Mouse (Mus musculus): Measurements from ENCODE around the gene Dnajb12. TPM values are rescaled to one million over a fixed set of nuclear protein-coding genes. Genes with fewer than 3 reads are reported as not detected.
"Not testable (repeated sequence)": the region's sequence is repeated elsewhere in the genome, so short reads cannot be mapped to it uniquely, and the experiment has no call there.

The Dnajb12 gene
- polyA plus RNA-seq, 1 experiment from 2014 or later, result 28.7 TPM

DNA sequence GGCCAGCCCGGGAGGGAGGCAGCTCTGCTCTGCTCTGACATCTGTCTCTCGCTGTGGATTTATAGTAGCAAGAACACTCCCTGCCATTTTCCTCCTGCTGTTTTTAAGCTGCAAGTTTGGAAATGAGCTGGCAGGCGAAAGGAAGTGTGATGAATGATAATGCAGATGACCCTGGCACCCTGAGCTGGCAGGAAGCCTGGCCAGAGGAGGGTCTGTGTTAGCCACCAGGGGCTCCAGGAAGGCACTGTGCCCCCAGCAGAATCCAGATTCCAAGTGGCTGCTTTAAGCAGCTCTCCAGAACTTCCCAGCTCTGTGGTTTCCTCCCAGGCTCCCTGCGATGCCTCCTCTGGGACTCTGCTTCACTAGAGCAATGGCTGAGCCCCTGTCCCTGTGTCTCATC, 15.7 kb upstream of the Dnajb12 start:
- Histone ChIP-seq H3K9me3 (ENCODE audit: control insufficient read depth, low read length) (no peaks in the 10 kb centered on the region), H3K4me3 (ENCODE audit: low read depth, low read length) (no peak overlapping the region), H3K27me3 (replicated peaks; ENCODE audit: control insufficient read depth, insufficient read depth, low read length) (no peaks in the 10 kb centered on the region), H3K4me1 (ENCODE audit: control insufficient read depth, insufficient read depth, low read length) (no peaks in the 10 kb centered on the region), H3K9ac (ENCODE audit: low read depth, low read length) (no peak overlapping the region), H3K27ac (replicated peaks; ENCODE audit: low read depth, low read length) (no peak overlapping the region), H3K36me3 (ENCODE audit: control insufficient read depth, insufficient read depth, low read length) (peaks cover 8% of the 10 kb centered on the region; the same call in 1 of the 2 replicates), H3K4me2 (ENCODE audit: low read depth, low read length) (no peak overlapping the region)
- ATAC-seq (ENCODE audit: low read depth), result no peak
- 52% methylated on average over 4 of the region's 4 CpGs for WGBS
- DNase-seq (ENCODE audit: low spot score), result no peak

GRCm38 (mm10) chr10:59864232-59864875, 15.0 kb upstream of the Dnajb12 start:
- 82% methylated on average over 19 of the region's 19 CpGs for WGBS
- Histone ChIP-seq H3K9ac (ENCODE audit: low read depth, low read length) (no peak overlapping the region), H3K4me2 (ENCODE audit: low read depth, low read length) (no peak overlapping the region), H3K4me1 (ENCODE audit: control insufficient read depth, insufficient read depth, low read length) (no peaks in the 10 kb centered on the region), H3K27ac (replicated peaks; ENCODE audit: low read depth, low read length) (no peak overlapping the region), H3K4me3 (ENCODE audit: low read depth, low read length) (no peak overlapping the region), H3K27me3 (replicated peaks; ENCODE audit: control insufficient read depth, insufficient read depth, low read length) (no peaks in the 10 kb centered on the region), H3K36me3 (ENCODE audit: control insufficient read depth, insufficient read depth, low read length) (peaks cover 8% of the 10 kb centered on the region; the same call in 1 of the 2 replicates), H3K9me3 (ENCODE audit: control insufficient read depth, low read length) (no peaks in the 10 kb centered on the region)
- ATAC-seq (ENCODE audit: low read depth) (no peak), DNase-seq (ENCODE audit: low spot score) (no peak)

DNA sequence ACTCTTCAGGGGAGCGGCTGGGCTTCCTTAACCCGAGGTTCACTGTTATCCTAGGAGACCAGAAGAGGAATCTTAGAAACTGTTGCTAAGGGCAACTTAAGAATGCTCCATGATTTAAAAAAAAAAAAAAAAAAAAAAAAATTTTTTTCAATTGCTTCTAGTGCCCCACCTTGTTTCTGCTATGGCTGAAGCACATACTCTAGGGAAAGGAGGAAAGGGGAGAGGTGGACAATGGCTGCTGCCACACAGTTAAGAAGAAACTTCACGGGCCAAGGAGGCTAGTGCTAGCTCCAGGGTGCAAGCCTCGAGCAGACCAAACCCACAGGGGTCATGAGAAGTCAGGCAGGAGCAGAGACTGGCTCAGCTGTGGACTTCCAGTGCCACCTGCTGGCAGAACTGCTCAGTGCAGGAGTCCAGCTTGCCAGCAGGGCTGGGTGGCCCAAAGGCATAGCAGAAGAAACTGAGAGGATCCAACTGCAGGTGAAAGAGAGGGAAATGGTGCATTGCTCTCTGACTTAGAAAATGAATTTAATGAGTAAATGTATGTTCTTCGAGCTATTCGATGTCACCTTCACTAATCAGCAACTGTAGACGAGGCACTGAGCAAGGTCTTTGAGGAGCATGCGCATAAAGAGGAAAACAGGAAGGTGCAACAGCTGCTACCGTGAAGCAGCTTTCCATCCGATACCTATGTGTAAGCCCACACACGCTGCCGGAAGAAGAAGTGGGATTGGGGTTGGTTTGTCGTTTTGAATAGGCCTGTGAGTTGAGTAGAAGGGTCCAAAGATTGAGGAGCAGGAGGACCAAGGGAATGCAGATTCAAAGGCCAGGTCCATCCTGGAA, 14.3 kb upstream of the Dnajb12 start:
- H3K4me3 ChIP-seq (ENCODE audit: low read depth, low read length), result no peak overlapping the region
- H3K36me3 ChIP-seq (ENCODE audit: control insufficient read depth, insufficient read depth, low read length), result peaks cover 8% of the 10 kb centered on the region; the same call in 1 of the 2 replicates
- WGBS, result 33% methylated on average over 13 of the region's 13 CpGs
- H3K27me3 ChIP-seq (replicated peaks; ENCODE audit: control insufficient read depth, insufficient read depth, low read length), result no peaks in the 10 kb centered on the region
- no peaks in the 10 kb centered on the region for H3K4me1 ChIP-seq (ENCODE audit: control insufficient read depth, insufficient read depth, low read length)
- H3K4me2 ChIP-seq (ENCODE audit: low read depth, low read length), result no peak overlapping the region
- DNase-seq (ENCODE audit: low spot score) (peak; percentile 72), ATAC-seq (ENCODE audit: low read depth) (peak; percentile 77; the same call in 1 of the 2 replicates)
- no peak overlapping the region for H3K9ac ChIP-seq (ENCODE audit: low read depth, low read length)
- no peaks in the 10 kb centered on the region for H3K9me3 ChIP-seq (ENCODE audit: control insufficient read depth, low read length)
- H3K27ac ChIP-seq (replicated peaks; ENCODE audit: low read depth, low read length), result no peak overlapping the region

- no peak overlapping the region for H3K9ac ChIP-seq (ENCODE audit: low read depth, low read length)
- peaks cover 8% of the 10 kb centered on the region; the same call in 1 of the 2 replicates for H3K36me3 ChIP-seq (ENCODE audit: control insufficient read depth, insufficient read depth, low read length)
- no peaks in the 10 kb centered on the region for H3K27me3 ChIP-seq (replicated peaks; ENCODE audit: control insufficient read depth, insufficient read depth, low read length)
- no peaks in the 10 kb centered on the region for H3K9me3 ChIP-seq (ENCODE audit: control insufficient read depth, low read length)
- no peaks in the 10 kb centered on the region for H3K4me1 ChIP-seq (ENCODE audit: control insufficient read depth, insufficient read depth, low read length)
- DNase-seq (ENCODE audit: low spot score) (no peak), ATAC-seq (ENCODE audit: low read depth) (no peak)
- no peak overlapping the region for H3K4me2 ChIP-seq (ENCODE audit: low read depth, low read length)
- H3K4me3 ChIP-seq (ENCODE audit: low read depth, low read length), result no peak overlapping the region
- H3K27ac ChIP-seq (replicated peaks; ENCODE audit: low read depth, low read length), result no peak overlapping the region
- WGBS, result 52% methylated on average over 11 of the region's 11 CpGs
These were observed 11.1 kb upstream of the Dnajb12 start for GRCm38 (mm10) chr10:59868266-59868665.

DNA sequence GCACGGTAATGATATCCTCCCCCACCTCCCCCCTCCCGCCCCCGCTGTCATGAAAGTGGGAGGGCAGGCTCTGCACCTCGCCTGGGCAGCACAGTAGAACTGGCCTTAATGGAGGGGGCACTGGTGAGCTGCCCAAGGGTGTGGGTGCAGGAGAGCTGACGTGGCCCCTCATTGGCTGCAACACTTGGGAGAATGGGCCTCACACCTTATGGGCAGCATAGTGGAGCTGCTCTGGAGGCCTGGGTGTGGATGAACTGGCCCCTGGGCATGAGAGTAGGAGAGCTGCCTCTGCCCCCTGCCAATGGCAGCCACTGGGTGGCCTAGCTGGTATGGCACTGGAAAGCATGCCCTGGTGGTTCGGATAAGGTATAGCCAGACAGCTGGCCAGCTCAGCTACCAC, 9.3 kb upstream of the Dnajb12 start:
- no peaks in the 10 kb centered on the region for H3K9me3 ChIP-seq (ENCODE audit: control insufficient read depth, low read length)

GRCm38 (mm10) chr10:59872651-59873050, 6.7 kb upstream of the Dnajb12 start:
- DNase-seq (ENCODE audit: low spot score); H3K36me3 ChIP-seq (ENCODE audit: control insufficient read depth, insufficient read depth, low read length); ATAC-seq (ENCODE audit: low read depth); H3K4me2 ChIP-seq (ENCODE audit: low read depth, low read length); H3K27ac ChIP-seq (replicated peaks; ENCODE audit: low read depth, low read length); H3K4me3 ChIP-seq (ENCODE audit: low read depth, low read length); H3K27me3 ChIP-seq (replicated peaks; ENCODE audit: control insufficient read depth, insufficient read depth, low read length); H3K9ac ChIP-seq (ENCODE audit: low read depth, low read length); H3K9me3 ChIP-seq (ENCODE audit: control insufficient read depth, low read length); H3K4me1 ChIP-seq (ENCODE audit: control insufficient read depth, insufficient read depth, low read length): not testable (repeated sequence)
- WGBS, result 88% methylated on average over 4 of the region's 4 CpGs

More for the DNA sequence above, 9.3 kb upstream of the Dnajb12 start:
- no peaks in the 10 kb centered on the region for H3K4me1 ChIP-seq (ENCODE audit: control insufficient read depth, insufficient read depth, low read length)
- WGBS, result 93% methylated on average over 2 of the region's 6 CpGs
- no peaks in the 10 kb centered on the region for H3K36me3 ChIP-seq (ENCODE audit: control insufficient read depth, insufficient read depth, low read length)
- no peak overlapping the region for H3K9ac ChIP-seq (ENCODE audit: low read depth, low read length)
- ATAC-seq (ENCODE audit: low read depth) (no peak; the same call in 1 of the 2 replicates), DNase-seq (ENCODE audit: low spot score) (no peak)
- no peak overlapping the region for H3K4me2 ChIP-seq (ENCODE audit: low read depth, low read length)
- H3K4me3 ChIP-seq (ENCODE audit: low read depth, low read length), result no peak overlapping the region
- H3K27ac ChIP-seq (replicated peaks; ENCODE audit: low read depth, low read length), result no peak overlapping the region
- H3K27me3 ChIP-seq (replicated peaks; ENCODE audit: control insufficient read depth, insufficient read depth, low read length), result no peaks in the 10 kb centered on the region

DNA sequence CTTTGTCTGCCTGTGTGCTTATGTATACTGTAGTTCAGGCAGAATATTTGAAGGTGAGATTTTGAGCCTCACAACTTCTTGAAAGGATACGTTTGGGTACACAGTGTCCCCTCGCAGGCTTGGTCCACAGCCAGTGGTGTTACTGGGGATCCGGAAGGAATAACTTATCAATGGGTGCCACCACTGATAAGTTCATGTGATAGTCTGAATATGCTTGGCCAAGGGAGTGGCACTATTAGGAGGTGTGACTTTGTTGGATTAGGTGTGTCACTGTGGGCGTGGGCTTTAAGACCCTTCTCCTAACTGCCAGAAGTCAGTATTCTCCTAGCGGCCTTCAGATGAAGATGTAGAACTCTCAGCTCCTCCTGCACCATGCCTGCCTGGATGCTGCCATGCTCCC, 6.2 kb upstream of the Dnajb12 start:
- no peaks in the 10 kb centered on the region for H3K4me1 ChIP-seq (ENCODE audit: control insufficient read depth, insufficient read depth, low read length)
- H3K36me3 ChIP-seq (ENCODE audit: control insufficient read depth, insufficient read depth, low read length), result no peaks in the 10 kb centered on the region
- no peak overlapping the region for H3K4me2 ChIP-seq (ENCODE audit: low read depth, low read length)
- H3K27ac ChIP-seq (replicated peaks; ENCODE audit: low read depth, low read length), result no peak overlapping the region
- H3K9ac ChIP-seq (ENCODE audit: low read depth, low read length), result no peak overlapping the region
- H3K4me3 ChIP-seq (ENCODE audit: low read depth, low read length), result no peak overlapping the region
- ATAC-seq (ENCODE audit: low read depth) (no peak), DNase-seq (ENCODE audit: low spot score) (no peak)
- H3K9me3 ChIP-seq (ENCODE audit: control insufficient read depth, low read length), result no peaks in the 10 kb centered on the region
- 92% methylated on average over 5 of the region's 5 CpGs for WGBS
- no peaks in the 10 kb centered on the region for H3K27me3 ChIP-seq (replicated peaks; ENCODE audit: control insufficient read depth, insufficient read depth, low read length)

GRCm38 (mm10) chr10:59873613-59874012, 5.7 kb upstream of the Dnajb12 start:
- H3K4me3 ChIP-seq (ENCODE audit: low read depth, low read length), result no peak overlapping the region
- H3K9ac ChIP-seq (ENCODE audit: low read depth, low read length), result no peak overlapping the region
- H3K4me2 ChIP-seq (ENCODE audit: low read depth, low read length), result no peak overlapping the region
- H3K9me3 ChIP-seq (ENCODE audit: control insufficient read depth, low read length), result no peaks in the 10 kb centered on the region
- no peaks in the 10 kb centered on the region for H3K36me3 ChIP-seq (ENCODE audit: control insufficient read depth, insufficient read depth, low read length)
- ATAC-seq (ENCODE audit: low read depth) (no peak), DNase-seq (ENCODE audit: low spot score) (no peak)
- H3K27me3 ChIP-seq (replicated peaks; ENCODE audit: control insufficient read depth, insufficient read depth, low read length), result no peaks in the 10 kb centered on the region
- 79% methylated on average over 5 of the region's 5 CpGs for WGBS
- H3K4me1 ChIP-seq (ENCODE audit: control insufficient read depth, insufficient read depth, low read length), result peaks cover 1% of the 10 kb centered on the region; the same call in 1 of the 2 replicates
- no peak overlapping the region for H3K27ac ChIP-seq (replicated peaks; ENCODE audit: low read depth, low read length)
